Mouse (Mus musculus): ENCODE measurements around the gene Trabd2b. TPM values are rescaled to one million over a fixed set of nuclear protein-coding genes. Genes with fewer than 3 reads are reported as not detected.

Gene Trabd2b
- total RNA-seq, 2 experiments from 2014 or later = 4.1 to 4.9 TPM

- DNase-seq (ENCODE audit: low spot score in 2 of 2) = no peak
- intact Hi-C loops (cut with DNase I) = no loop called here
Observed at GRCm38 (mm10) chr4:114614086-114614485, 207.6 kb downstream of the Trabd2b start.

DNA sequence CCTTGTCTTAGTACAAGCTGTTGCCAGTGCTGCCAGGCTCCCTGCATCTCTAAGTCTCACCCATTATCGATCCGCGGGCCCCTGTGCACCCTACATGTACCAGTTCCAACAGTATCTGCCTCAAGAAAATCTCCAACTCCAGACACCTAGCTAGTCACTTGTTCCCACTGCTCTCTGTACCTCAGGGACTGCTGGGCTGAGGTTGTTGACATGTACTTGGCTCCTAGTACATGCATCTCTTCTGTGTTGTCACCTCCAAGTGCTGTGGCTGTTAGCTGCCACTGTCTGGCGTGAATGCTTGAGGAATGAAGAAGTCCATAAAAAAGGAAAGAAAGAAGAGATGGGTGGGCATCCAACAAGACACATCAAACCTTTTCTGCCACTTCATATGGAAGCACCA is 209.2 kb downstream of the Trabd2b start:
- no peak for DNase-seq (ENCODE audit: low spot score in 2 of 2)
- intact Hi-C loops (cut with DNase I) = no loop called here

GRCm38 (mm10) chr4:114622929-114623328 is 216.4 kb downstream of the Trabd2b start:
- no peak for DNase-seq (ENCODE audit: low spot score in 2 of 2)
- intact Hi-C loops (cut with DNase I) = no loop called here

DNA sequence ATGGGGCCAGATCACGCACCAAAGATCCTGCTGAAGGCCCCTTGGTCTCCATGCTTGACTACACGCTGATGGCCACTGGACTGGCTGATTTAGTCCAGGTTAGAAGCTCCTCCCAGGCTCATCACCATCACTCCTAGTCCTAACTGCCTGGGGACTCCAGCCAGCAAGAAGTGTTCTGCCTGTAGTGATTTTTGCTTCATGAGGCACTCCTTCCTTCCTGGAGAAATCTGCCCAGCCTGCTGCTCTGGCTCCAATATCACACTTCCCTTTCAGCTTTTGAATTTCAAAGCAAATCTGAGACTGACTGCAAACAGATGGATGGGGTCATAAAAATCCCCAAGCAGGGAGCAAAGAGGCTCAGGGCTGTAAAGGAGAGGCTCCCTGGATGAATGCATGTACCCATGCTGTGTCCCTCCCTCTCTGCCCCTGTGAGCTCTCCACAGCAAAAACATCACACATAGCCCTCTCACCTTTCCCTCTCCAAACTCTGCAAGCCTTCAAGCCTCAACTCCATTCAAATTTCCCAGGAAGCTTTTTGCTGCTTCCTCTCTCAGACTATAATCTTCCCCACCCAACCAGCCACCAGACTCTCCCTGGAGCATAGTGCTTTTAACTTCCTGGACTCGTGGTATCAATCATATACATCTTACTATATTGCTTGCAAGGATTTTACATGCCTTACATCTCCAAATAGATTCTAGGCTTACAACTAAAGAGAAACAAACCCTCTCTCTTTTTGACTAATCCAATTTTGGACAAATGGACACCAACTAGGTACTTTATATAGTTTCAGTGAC is 217.8 kb downstream of the Trabd2b start:
- intact Hi-C loops (cut with DNase I) = no loop called here
- DNase-seq (ENCODE audit: low spot score in 2 of 2) = no peak

- intact Hi-C loops (cut with DNase I) = no loop called here
- DNase-seq (ENCODE audit: low spot score in 2 of 2) = no peak
Observed at GRCm38 (mm10) chr4:114625357-114625756, 218.8 kb downstream of the Trabd2b start.

DNA sequence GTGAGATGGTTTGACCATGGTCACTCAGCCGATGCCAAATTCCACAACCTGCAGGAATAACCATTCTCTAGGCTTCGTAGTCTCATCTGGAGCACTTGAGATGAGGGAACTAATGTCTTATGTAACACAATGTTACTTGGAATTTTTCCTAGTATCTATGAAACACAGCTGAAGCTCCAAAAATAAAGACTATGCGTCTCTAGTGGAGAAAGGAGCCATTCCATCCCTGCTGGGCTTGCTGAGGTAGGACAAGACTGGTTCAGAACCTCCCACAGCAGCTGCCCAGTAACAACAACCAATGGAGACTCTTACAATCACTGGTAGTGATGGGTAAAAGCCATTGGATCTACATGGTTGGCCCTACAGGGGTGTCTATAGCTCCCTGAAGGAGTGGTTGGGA is 219.4 kb downstream of the Trabd2b start:
- DNase-seq (ENCODE audit: low spot score in 2 of 2) = peak in 1 of 2 experiments; percentile 51
- intact Hi-C loops (cut with DNase I) = no loop called here

GRCm38 (mm10) chr4:114627674-114628293 is 221.3 kb downstream of the Trabd2b start:
- intact Hi-C loops (cut with DNase I) = no loop called here
- DNase-seq (ENCODE audit: low spot score in 2 of 2) = no peak

DNA sequence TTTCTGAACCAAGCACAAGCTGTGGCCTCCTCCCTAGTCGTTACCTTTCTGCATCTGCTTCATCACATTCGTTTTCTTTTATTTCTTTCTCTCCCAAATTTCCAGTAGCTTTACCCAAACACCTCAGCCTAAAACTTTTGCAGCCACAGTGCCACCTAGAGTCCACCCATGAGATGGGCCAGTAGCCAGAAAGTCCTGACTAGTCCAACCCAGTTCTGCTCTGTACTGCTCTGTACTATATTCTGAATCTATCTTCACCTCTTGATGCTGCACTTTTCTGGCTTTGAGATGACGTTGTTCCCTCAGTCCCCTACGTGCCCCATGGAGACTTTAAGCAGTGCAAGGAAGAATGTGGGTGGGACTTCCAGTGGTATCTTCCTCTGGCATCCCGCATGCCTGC is 229.4 kb downstream of the Trabd2b start:
- DNase-seq (ENCODE audit: low spot score in 2 of 2) = peak; percentile 81 to 90
- intact Hi-C loops (cut with DNase I) = loop anchor here (2.0 to 10.0 kb wide), 5 partner anchors 121 to 334 kb away; partner anchors contain the start of gene Trabd2b

DNA sequence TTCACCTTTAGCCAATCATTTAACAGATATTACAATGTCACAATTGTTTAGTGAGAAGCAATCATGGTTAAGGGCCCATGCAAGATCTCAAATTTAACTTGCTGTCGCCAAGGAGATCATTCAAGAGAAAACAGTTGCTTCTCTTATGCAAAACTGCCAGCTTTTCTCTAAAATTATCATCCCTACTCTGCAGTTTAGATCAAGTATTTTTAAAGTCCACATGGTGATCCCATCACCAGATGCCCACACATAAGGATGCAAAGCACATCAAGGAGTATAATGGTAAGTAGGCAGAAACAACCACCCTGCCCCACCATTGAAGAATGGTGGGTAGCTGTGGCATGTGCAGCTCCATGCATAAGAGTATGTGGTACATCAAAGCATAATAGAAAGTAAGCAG is 229.8 kb downstream of the Trabd2b start:
- DNase-seq (ENCODE audit: low spot score in 2 of 2) = peak; percentile 50 to 63
- intact Hi-C loops (cut with DNase I) = loop anchor here (2.0 to 10.0 kb wide), 5 partner anchors 122 to 334 kb away; partner anchors contain the start of gene Trabd2b

- intact Hi-C loops (cut with DNase I) = loop anchor here (2.0 to 10.0 kb wide), 5 partner anchors 122 to 335 kb away; partner anchors contain the start of gene Trabd2b
- DNase-seq (ENCODE audit: low spot score in 2 of 2) = peak; percentile 37
Observed at GRCm38 (mm10) chr4:114637120-114637519, 230.6 kb downstream of the Trabd2b start.

- no peak for DNase-seq (ENCODE audit: low spot score in 2 of 2)
- intact Hi-C loops (cut with DNase I) = no loop called here
Observed at GRCm38 (mm10) chr4:114642469-114642868, 235.9 kb downstream of the Trabd2b start.

DNA sequence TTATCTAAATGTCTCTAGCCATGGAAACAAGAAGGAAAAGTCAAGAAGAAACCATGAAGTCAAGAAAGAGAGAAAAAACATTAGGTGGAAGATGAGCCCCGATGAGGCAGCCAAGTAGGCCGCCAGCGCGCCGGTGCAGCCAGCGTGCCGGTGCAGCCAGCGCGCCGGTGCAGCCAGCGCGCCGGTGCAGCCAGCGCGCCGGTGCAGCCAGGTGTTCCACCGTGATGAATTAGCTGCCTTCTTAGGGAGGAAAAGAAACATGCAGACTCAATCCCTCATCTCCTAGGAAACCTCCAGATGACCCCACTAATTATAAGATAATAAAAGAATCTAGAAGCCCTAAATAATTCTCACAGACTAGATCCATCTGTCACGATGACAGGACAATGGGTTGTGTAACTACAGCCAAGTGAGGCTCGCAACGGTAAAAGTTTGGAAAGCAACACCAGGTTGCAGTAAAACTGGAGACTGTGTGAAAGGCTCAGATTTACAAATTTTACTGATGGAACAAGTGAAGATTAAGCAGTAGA is 237.2 kb downstream of the Trabd2b start:
- DNase-seq (ENCODE audit: low spot score in 2 of 2) = no peak
- intact Hi-C loops (cut with DNase I) = no loop called here

GRCm38 (mm10) chr4:114645341-114645740 is 238.8 kb downstream of the Trabd2b start:
- intact Hi-C loops (cut with DNase I) = loop anchor here (5.0 kb wide), 2 partner anchors 267 to 302 kb away; no protein-coding TSS in a partner anchor
- DNase-seq (ENCODE audit: low spot score in 2 of 2) = no peak

GRCm38 (mm10) chr4:114646825-114647681 is 240.5 kb downstream of the Trabd2b start:
- intact Hi-C loops (cut with DNase I) = loop anchor here (5.0 kb wide), 2 partner anchors 265 to 300 kb away; no protein-coding TSS in a partner anchor

DNA sequence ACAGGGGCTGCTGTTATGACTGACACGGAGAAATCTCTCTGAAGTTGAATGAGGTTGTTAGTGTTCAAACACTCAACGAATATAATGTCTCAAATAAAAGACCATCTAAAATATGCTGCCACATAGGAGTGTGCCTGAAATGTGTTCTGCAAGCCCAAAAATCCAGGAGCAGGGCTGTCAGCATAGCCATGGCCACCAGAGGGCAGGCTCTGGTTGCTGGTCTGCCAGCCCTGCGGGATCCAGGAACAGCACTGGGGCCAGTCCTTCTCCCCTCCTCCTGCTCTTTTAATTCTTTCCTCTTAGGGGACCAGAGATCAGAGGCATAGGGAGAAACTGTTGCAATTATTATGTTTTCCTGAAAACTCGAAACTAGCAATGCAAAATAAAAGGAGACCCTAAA is 241.2 kb downstream of the Trabd2b start:
- intact Hi-C loops (cut with DNase I) = loop anchor here (5.0 kb wide), 2 partner anchors 265 to 300 kb away; no protein-coding TSS in a partner anchor
- peak; percentile 74 to 85 for DNase-seq (ENCODE audit: low spot score in 2 of 2)

More at GRCm38 (mm10) chr4:114646825-114647681, 240.5 kb downstream of the Trabd2b start:
- DNase-seq (ENCODE audit: low spot score in 2 of 2) = no peak

DNA sequence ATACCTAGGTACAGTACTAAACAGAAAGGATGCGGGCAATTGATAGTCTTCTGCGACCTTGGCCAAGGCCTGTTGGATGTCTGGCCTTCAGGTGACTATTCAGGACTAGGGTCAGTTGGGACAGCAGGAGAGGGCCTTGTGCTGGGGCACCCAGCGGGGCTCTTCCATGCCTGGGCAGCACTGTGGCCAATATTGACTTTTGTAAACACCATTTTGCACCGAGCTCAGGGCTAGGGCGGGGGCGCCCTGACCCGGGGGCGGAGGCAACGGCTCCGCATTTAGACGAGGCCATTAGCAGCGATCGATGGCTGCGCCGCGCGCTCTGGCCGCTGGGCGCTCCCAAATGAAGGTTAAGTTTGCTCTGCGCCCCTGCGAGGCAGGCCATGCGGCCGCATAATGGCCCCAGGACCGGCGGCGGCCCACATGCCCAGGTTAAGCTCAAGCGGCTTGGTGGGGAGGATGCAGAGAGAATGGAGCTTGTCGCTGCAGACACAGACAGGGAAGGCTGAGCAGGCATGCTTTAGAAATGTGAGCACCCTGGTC is 242.1 kb downstream of the Trabd2b start:
- intact Hi-C loops (cut with DNase I) = loop anchor here (5.0 kb wide), 2 partner anchors 264 to 299 kb away; no protein-coding TSS in a partner anchor

GRCm38 (mm10) chr4:114650551-114650950 is 244.0 kb downstream of the Trabd2b start:
- DNase-seq (ENCODE audit: low spot score in 2 of 2) = no peak
- intact Hi-C loops (cut with DNase I) = no loop called here

More for the DNA sequence above, 242.1 kb downstream of the Trabd2b start:
- no peak for DNase-seq (ENCODE audit: low spot score in 2 of 2)

DNA sequence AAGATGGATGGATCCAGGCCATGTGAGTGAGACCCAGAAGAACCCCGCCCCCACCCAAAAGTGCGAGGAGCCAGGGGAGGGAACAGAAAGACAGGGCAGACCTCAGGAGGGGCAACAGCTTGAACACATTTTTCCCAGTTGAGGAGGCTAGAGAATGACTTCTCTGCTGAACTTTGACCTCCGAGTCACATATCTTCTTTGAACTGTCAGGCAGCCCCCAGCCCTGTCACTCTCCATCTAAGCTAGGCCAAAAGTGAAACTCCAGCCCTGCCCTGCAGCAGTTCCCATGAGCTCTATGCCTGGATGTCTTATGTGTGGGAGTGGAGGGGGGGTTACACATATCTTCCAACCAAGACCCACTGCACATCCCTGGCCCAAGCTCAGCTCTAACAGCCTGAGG is 244.5 kb downstream of the Trabd2b start:
- intact Hi-C loops (cut with DNase I) = no loop called here
- DNase-seq (ENCODE audit: low spot score in 2 of 2) = no peak

GRCm38 (mm10) chr4:114651606-114652005 is 245.1 kb downstream of the Trabd2b start:
- intact Hi-C loops (cut with DNase I) = no loop called here
- DNase-seq (ENCODE audit: low spot score in 2 of 2) = no peak

All from left cerebral cortex, postnatal 14 days (tissue).